Mouse (Mus musculus) hindbrain, embryonic 14.5 days (tissue): ENCODE results near the gene Hoxa6. TPM values are rescaled to one million over a fixed set of nuclear protein-coding genes. Genes with fewer than 3 reads are reported as not detected.
A peak's percentile ranks its signal among the peaks of the same experiment; 100 is the strongest.

ENCODE experiments used
- ATAC-seq: fragments of 200-750 bp; cut with Nextera tagmentation; 2 replicates; pipeline ENCODE4 v1.8.0; 2017; ENCODE audit warnings: moderate number of reproducible peaks, mild to moderate bottlenecking, moderate TSS enrichment, moderate library complexity; ENCODE audit not compliant: low FRiP score
- DNase-seq: peaks from one replicate; pipeline ENCODE4 v3.0.0-alpha.2; 2015; ENCODE audit warnings: low spot score
- H3K27ac ChIP-seq: fragments of 300-500 bp; sonication (generic); 2 replicates; pipeline ENCODE4 v1.5.1; 2014; ENCODE audit warnings: mild to moderate bottlenecking, moderate library complexity
- H3K27me3 ChIP-seq: fragments of 300-500 bp; sonication (generic); 2 replicates; pipeline ENCODE4 v1.6.1; 2014; ENCODE audit warnings: mild to moderate bottlenecking, low read length, mixed read lengths; ENCODE audit not compliant: control insufficient read depth, insufficient read depth
- H3K36me3 ChIP-seq: fragments of 300-500 bp; sonication (generic); replicated peaks from 2 replicates; pipeline ENCODE4 v1.6.1; 2014; ENCODE audit not compliant: control insufficient read depth, insufficient read depth
- H3K4me1 ChIP-seq: fragments of 300-500 bp; sonication (generic); replicated peaks from 2 replicates; pipeline ENCODE4 v1.6.1; 2014; ENCODE audit warnings: antibody characterized with exemption, low read length, mixed read lengths; ENCODE audit not compliant: control insufficient read depth, insufficient read depth
- H3K4me2 ChIP-seq: fragments of 300-500 bp; sonication (generic); replicated peaks from 2 replicates; pipeline ENCODE4 v1.6.1; 2014; ENCODE audit warnings: mild to moderate bottlenecking, moderate library complexity
- H3K4me3 ChIP-seq: fragments of 300-500 bp; sonication (generic); replicated peaks from 2 replicates; pipeline ENCODE4 v1.5.1; 2014; ENCODE audit warnings: mild to moderate bottlenecking, low read length
- H3K9ac ChIP-seq: fragments of 300-500 bp; sonication (generic); 2 replicates; pipeline ENCODE4 v1.6.1; 2014
- H3K9me3 ChIP-seq: fragments of 300-500 bp; sonication (generic); 2 replicates; pipeline ENCODE4 v1.6.1; 2016; ENCODE audit warnings: low read length; ENCODE audit not compliant: control insufficient read depth
- WGBS: fragments of 180-500 bp; shearing (Covaris S2); extraction: QIAGEN DNeasy Blood & Tissue Kit; methylation state at CpG from one replicate; pipeline ENCODE4 v1.1.7; 2014; 5-methylcytosine and 5-hydroxymethylcytosine counted together
- polyA plus RNA-seq: library from polyadenylated mRNA; unstranded; fragments of >200 nt; fragmentation: Nextera tagmentation; extraction: Ambion mirVana; gene quantifications from 2 replicates; pipeline ENCODE4 v1.2.1, GENCODE M21; 2014

Gene Hoxa6
- polyA plus RNA-seq, 1 experiment from 2014 or later, result 29.8 TPM

- no peak for DNase-seq
- under 1% methylated on average over 10 of the region's 10 CpGs for WGBS
- ATAC-seq, result no peak
- no peaks in the 10 kb centered on the region for H3K36me3 ChIP-seq
- H3K4me3 ChIP-seq, result peak overlapping the region; percentile 50
- no peaks in the 10 kb centered on the region for H3K9me3 ChIP-seq
- H3K9ac ChIP-seq, result peak overlapping the region; percentile 61
- H3K4me2 ChIP-seq, result peak overlapping the region; percentile 81
- H3K27me3 ChIP-seq, result peaks cover 90% of the 10 kb centered on the region
- no peaks in the 10 kb centered on the region for H3K4me1 ChIP-seq
- peak overlapping the region; percentile 88 for H3K27ac ChIP-seq
Measured at GRCm38 (mm10) chr6:52203121-52203370, 5.5 kb downstream of the Hoxa6 start.

GRCm38 (mm10) chr6:52202362-52203120 lies 6.0 kb downstream of the Hoxa6 start:
- H3K4me2 ChIP-seq, result peak overlapping the region; percentile 81
- H3K9me3 ChIP-seq, result no peaks in the 10 kb centered on the region
- ATAC-seq (no peak), DNase-seq (no peak)
- peaks cover 91% of the 10 kb centered on the region for H3K27me3 ChIP-seq
- H3K4me1 ChIP-seq, result no peaks in the 10 kb centered on the region
- H3K27ac ChIP-seq, result peak overlapping the region; percentile 88
- no peaks in the 10 kb centered on the region for H3K36me3 ChIP-seq
- 4% methylated on average over 22 of the region's 22 CpGs for WGBS
- H3K4me3 ChIP-seq, result peak overlapping the region; percentile 50
- H3K9ac ChIP-seq, result peak overlapping the region; percentile 61

- Histone ChIP-seq H3K9ac (peak overlapping the region; percentile 61), H3K27ac (peak overlapping the region; percentile 95), H3K9me3 (no peaks in the 10 kb centered on the region), H3K4me3 (peak overlapping the region; percentile 50), H3K4me2 (peak overlapping the region; percentile 81), H3K36me3 (no peaks in the 10 kb centered on the region), H3K4me1 (no peaks in the 10 kb centered on the region), H3K27me3 (peaks cover 90% of the 10 kb centered on the region)
- ATAC-seq (no peak), DNase-seq (no peak)
- WGBS, result 5% methylated on average over 1 of the region's 1 CpGs
Measured at GRCm38 (mm10) chr6:52201269-52201668, 7.3 kb downstream of the Hoxa6 start.

GRCm38 (mm10) chr6:52200751-52201250 lies 7.7 kb downstream of the Hoxa6 start:
- no peaks in the 10 kb centered on the region for H3K36me3 ChIP-seq
- 10% methylated on average over 10 of the region's 10 CpGs for WGBS
- DNase-seq (no peak), ATAC-seq (no peak)
- H3K9ac ChIP-seq, result peak overlapping the region; percentile 61
- peaks cover 89% of the 10 kb centered on the region for H3K27me3 ChIP-seq
- peak overlapping the region; percentile 95 for H3K27ac ChIP-seq
- H3K4me3 ChIP-seq, result peak overlapping the region; percentile 50
- H3K4me1 ChIP-seq, result no peaks in the 10 kb centered on the region
- H3K4me2 ChIP-seq, result peak overlapping the region; percentile 81
- no peaks in the 10 kb centered on the region for H3K9me3 ChIP-seq

GRCm38 (mm10) chr6:52200073-52200750 lies 8.3 kb downstream of the Hoxa6 start:
- 4% methylated on average over 30 of the region's 30 CpGs for WGBS
- Histone ChIP-seq H3K4me2 (peak overlapping the region; percentile 81), H3K4me3 (peak overlapping the region; percentile 50), H3K9me3 (no peaks in the 10 kb centered on the region), H3K27ac (peak overlapping the region; percentile 95), H3K9ac (peak overlapping the region; percentile 61), H3K36me3 (no peaks in the 10 kb centered on the region), H3K27me3 (peaks cover 90% of the 10 kb centered on the region), H3K4me1 (no peaks in the 10 kb centered on the region)
- ATAC-seq (no peak), DNase-seq (no peak)

GRCm38 (mm10) chr6:52197271-52197670 lies 11.3 kb downstream of the Hoxa6 start:
- peak overlapping the region; percentile 70 for H3K9ac ChIP-seq
- peaks cover 92% of the 10 kb centered on the region for H3K27me3 ChIP-seq
- H3K4me3 ChIP-seq, result peak overlapping the region; percentile 9
- peak; percentile 68 for DNase-seq
- no peaks in the 10 kb centered on the region for H3K9me3 ChIP-seq
- ATAC-seq, result peak; percentile 76; the same call in 1 of the 2 replicates
- H3K4me1 ChIP-seq, result no peaks in the 10 kb centered on the region
- no peaks in the 10 kb centered on the region for H3K36me3 ChIP-seq
- peak overlapping the region; percentile 81 for H3K4me2 ChIP-seq
- WGBS, result under 1% methylated on average over 10 of the region's 10 CpGs
- H3K27ac ChIP-seq, result peak overlapping the region; percentile 95

GRCm38 (mm10) chr6:52196811-52197210 lies 11.7 kb downstream of the Hoxa6 start:
- no peak overlapping the region for H3K4me3 ChIP-seq
- DNase-seq (no peak), ATAC-seq (no peak)
- H3K27ac ChIP-seq, result peak overlapping the region; percentile 95
- H3K9me3 ChIP-seq, result no peaks in the 10 kb centered on the region
- WGBS, result 5% methylated on average over 9 of the region's 9 CpGs
- peak overlapping the region; percentile 81 for H3K4me2 ChIP-seq
- no peaks in the 10 kb centered on the region for H3K36me3 ChIP-seq
- H3K4me1 ChIP-seq, result no peaks in the 10 kb centered on the region
- H3K27me3 ChIP-seq, result peaks cover 94% of the 10 kb centered on the region
- peak overlapping the region; percentile 70 for H3K9ac ChIP-seq

- H3K27me3 ChIP-seq, result peaks cover 87% of the 10 kb centered on the region
- peak overlapping the region; percentile 81 for H3K4me2 ChIP-seq
- H3K9me3 ChIP-seq, result no peaks in the 10 kb centered on the region
- peak overlapping the region; percentile 95 for H3K27ac ChIP-seq
- H3K9ac ChIP-seq, result peak overlapping the region; percentile 70
- ATAC-seq (no peak), DNase-seq (no peak)
- 5% methylated on average over 10 of the region's 10 CpGs for WGBS
- no peaks in the 10 kb centered on the region for H3K36me3 ChIP-seq
- H3K4me3 ChIP-seq, result 0 out of 2 replicates have a peak overlapping the region, but pooled peaks have one; percentile 51
- no peaks in the 10 kb centered on the region for H3K4me1 ChIP-seq
Measured at GRCm38 (mm10) chr6:52194690-52195089, 13.8 kb downstream of the Hoxa6 start.

- peak overlapping the region; percentile 81 for H3K4me2 ChIP-seq
- H3K27ac ChIP-seq, result peak overlapping the region; percentile 95
- H3K9ac ChIP-seq, result peak overlapping the region; percentile 70
- DNase-seq, result peak; percentile 81
- no peaks in the 10 kb centered on the region for H3K36me3 ChIP-seq
- H3K4me1 ChIP-seq, result no peaks in the 10 kb centered on the region
- H3K27me3 ChIP-seq, result peaks cover 88% of the 10 kb centered on the region
- no peaks in the 10 kb centered on the region for H3K9me3 ChIP-seq
- under 1% methylated on average over 24 of the region's 55 CpGs for WGBS
- H3K4me3 ChIP-seq, result peak overlapping the region; percentile 51
- peak; percentile 82 for ATAC-seq
Measured at GRCm38 (mm10) chr6:52191860-52192550, 16.5 kb downstream of the Hoxa6 start.
